Mouse (Mus musculus) brain, embryonic 18.5 days (tissue): ENCODE measurements around the gene Ankle1.

Experiments used
- DNase-seq: peaks from one replicate; pipeline ENCODE4 v3.0.0-alpha.2; 2012; ENCODE audit warnings: low read depth, low spot score

Gene Ankle1

GRCm38 (mm10) chr8:71405401-71406098 is at the start of gene Ankle1:
Gene Ankle1, plus strand, starts transcription at chr8:71406010.
- DNase-seq = peak; percentile 55

- no peak for DNase-seq
Measured at GRCm38 (mm10) chr8:71358026-71358425, 47.8 kb upstream of the Ankle1 start.

DNA sequence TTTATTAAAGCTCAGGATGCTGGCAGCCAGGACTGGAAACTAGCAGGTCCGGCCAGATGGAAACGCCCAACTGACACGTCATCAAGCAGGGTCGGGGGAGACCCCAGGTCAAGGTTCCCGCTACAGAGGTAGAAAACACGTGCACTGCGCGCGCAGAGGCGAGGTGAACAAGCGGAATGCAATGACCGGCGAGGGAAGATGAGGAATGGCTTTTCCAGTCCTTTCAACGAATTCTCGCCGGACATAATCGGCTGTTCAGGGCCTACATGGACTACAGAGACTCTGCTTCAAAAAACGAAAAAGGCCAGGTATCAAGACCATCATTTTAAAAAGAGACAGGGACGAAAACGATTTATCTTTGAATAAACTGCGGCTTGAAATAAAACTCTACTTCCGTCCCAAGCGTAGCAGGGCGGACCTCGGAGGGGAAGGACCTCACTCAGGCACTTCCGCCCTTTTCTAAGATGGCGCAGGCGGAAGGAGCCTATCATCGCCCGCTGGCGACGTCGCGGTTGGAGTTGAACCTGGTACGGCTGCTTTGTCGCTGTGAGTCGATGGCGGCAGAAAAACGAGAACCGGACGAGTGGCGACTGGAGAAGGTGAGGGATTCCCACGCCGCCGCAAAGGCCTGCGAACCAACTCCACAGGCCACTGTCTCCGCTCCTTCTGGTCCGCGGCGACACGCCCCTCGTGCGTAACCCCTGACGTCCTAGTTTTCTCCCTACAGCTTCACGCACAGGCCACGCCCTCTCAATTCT is 38.9 kb upstream of the Ankle1 start, which contains the start of gene Use1:
Use1 (plus strand) TSS at position 78 of the 758 bp plus-strand sequence.
- peak; percentile 86 for DNase-seq

GRCm38 (mm10) chr8:71367529-71368176 is 38.2 kb upstream of the Ankle1 start:
- no peak for DNase-seq

DNA sequence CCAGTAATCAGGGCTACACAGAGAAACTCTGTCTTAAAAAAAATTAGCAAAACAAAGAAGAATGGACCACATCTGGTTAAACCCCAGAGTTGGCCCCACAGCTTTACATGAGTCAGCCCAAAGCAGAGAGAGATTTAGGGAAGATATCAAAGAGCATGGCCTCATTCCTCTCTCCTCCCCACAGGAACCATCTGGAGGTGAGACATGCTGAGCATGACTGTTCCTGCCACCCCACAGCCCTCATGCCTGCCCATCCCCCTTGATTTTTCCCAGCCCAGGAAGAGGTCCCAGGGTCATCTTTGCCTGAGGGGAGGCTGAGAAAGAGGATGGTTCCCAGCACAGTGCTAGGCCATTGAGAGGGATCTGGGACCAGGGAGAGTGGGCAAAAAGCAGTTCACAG is 37.4 kb upstream of the Ankle1 start:
- no peak for DNase-seq

GRCm38 (mm10) chr8:71369040-71369718 is 36.6 kb upstream of the Ankle1 start:
- no peak for DNase-seq

DNA sequence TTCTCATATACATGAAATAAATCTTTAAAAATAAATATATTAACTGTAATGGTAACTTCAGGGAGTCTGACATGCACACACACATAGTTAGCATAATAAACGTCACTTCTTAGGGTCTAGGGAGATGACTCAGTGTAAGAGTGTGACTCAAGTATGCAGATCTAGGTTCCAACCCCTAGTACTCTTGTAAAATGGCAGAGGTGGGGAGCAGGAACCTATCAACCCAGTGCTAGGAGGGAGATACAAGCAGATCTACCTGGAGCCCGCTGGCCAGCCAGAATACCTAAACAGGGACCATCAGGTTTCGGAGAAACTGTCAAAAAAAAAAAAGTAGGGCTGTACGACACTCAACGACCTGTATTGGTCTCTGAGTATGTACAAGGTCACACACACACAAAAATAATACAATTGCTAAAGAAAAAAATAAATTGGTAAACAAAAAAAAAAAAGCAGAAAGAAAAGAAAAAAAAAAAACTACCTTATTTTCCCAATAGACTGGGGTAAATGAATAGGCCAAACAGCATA is 35.0 kb upstream of the Ankle1 start:
- no peak for DNase-seq

- DNase-seq = peak; percentile 90
Measured at GRCm38 (mm10) chr8:71371236-71371848, 34.5 kb upstream of the Ankle1 start, which contains the start of gene Ocel1. Gene Ocel1, plus strand, starts transcription at chr8:71371298.

GRCm38 (mm10) chr8:71372427-71372826 is 33.4 kb upstream of the Ankle1 start:
- DNase-seq = no peak

DNA sequence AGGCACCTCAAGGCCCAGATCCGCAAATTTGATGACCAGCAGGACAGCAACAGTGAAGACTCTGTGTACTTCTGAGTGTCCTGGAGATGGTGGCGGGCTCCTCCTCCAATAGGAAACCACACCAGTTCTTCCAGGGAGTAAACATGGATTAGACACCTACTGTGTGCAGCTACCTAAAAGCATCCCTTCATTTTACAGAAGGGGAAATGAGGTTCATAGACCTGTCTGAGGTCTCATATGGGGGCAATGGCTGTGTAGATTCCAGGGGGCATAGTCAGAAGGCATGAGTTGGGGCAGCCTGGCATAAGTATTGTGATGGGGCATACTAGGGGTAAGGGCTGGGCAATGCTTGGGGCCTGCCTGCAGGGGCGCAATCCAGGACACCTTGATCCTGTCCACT is 32.8 kb upstream of the Ankle1 start:
- no peak for DNase-seq

GRCm38 (mm10) chr8:71374616-71375206 is 31.1 kb upstream of the Ankle1 start:
- DNase-seq = no peak

- no peak for DNase-seq
Measured at GRCm38 (mm10) chr8:71375581-71376422, 30.0 kb upstream of the Ankle1 start.

DNA sequence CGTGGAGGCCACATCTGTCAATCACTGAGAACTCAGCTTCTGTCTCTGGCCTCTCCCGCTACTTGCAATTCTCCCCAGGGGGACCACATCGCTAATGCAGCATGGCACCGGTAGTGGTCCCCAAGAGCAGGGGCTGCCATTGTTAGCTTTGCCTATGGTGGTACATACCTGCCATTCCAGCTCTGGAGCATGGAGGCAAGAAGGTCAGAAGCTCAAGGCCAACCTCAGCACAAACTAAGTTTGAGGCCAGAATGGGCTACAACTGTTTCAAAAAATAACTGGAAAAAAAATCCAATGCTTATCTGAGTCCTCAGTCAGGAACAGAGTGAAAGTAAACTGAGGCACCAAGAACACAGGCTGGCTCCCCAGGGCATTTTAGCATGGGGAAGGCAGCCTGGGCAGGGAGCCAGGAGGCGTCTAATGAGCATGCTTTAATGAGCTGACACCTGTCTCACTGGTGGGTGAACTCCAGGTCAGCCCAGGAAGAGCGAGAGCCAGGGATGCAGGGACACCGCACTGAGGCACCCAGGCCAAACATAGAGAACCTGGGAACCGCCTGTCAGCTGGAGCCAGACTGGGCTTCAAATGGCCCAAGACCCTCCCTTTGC is 29.3 kb upstream of the Ankle1 start:
- no peak for DNase-seq

GRCm38 (mm10) chr8:71379008-71379407 is 26.8 kb upstream of the Ankle1 start:
- DNase-seq = no peak

GRCm38 (mm10) chr8:71379512-71380075 is 26.2 kb upstream of the Ankle1 start:
- no peak for DNase-seq

DNA sequence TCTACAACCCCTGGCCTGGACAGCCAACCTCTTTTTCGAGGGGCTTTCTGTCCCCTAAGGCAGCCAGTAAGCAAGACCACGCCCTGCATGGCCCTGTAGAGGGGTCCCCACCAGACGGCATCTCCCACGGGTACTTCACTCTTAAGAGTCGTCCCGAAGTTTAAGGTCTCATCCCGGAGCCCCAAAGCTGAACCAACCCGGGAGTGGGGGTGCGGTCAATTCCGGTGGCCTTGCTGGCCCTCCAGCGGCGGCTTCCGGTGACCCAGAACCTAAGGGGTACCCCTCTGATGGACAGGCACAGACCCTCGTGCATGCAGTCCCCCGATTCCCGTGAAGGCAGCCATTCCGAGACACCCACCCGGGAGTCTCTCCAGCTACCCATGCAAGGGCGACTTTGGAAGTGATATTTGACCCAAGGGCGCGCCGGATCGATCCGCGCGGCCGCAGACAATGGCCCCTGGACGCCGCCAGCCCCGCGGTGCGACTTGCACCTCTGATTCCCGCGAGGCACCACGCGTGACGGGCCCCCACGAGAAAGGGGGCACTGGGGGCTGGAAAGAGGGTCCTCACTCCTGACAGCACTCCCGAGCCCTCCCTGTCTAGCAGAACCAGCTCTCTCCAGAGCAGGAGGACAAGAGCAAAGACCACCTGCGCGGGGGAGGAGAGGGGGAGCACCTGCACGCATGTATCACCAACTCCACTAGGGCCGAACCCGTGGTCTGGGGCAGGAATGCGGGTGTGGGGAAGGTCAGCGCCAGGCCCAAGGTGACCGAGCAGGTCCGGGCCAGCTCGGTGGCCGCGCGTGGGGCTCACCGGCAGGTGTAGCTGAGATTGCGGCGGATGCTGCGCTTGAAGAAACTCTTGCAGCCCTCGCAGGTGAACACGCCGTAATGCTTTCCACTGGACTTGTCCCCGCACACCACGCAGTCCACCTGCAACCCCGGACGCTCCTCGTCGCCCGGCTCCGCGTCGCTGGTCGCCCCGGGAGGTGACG is 25.3 kb upstream of the Ankle1 start:
- no peak for DNase-seq

DNA sequence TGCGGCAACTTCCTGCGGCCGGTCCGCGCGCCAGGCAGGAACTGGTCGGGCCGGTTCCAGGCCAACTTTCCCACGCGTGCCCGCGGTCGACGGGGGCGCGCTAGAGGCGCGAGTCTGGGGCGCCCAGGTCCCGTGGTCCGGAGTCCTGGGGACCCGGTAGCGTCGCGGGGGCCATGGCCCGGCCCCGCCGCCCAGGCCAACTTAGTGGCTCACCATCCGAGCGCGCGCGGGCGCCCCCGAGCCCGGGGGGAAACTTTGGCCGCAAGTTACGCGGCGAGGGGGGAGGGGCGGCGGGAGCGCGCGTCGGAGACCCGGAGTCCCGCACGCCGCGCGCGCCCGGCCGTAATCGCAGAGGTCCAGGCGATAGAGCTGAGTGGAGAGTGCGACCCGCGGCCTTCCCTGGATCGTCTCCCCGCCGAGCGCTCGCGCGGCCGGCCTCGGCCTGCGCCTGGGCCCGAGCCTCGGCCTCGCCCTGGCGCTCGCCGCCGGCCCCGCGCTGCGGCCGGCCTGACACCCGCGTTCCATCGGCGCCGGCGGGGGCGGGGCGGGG is 24.3 kb upstream of the Ankle1 start, which contains the start of gene Nr2f6:
Nr2f6 (minus strand) TSS at position 540 of the 550 bp plus-strand sequence.
- DNase-seq = no peak
